Mouse (Mus musculus): ENCODE measurements around the gene Gm20388.

- TF ChIP-seq CTCF (IDR thresholded peaks at IDR 0.05; ENCODE audit: extremely low read depth, insufficient read depth, low read length), result no peak
- TF ChIP-seq POLR2A (IDR thresholded peaks at IDR 0.05; ENCODE audit: extremely low read depth, insufficient read depth, low read length), result no peak
Observed at GRCm38 (mm10) chr8:121271542-121271941, 1360.9 kb downstream of the Gm20388 start.

All from cortical plate, adult 2 months (tissue).